Mouse (Mus musculus) midbrain, embryonic 16.5 days (tissue): ENCODE results near the gene Olfr1160. TPM values are rescaled to one million over a fixed set of nuclear protein-coding genes. Genes with fewer than 3 reads are reported as not detected.

Experiments used
- polyA plus RNA-seq: library from polyadenylated mRNA; unstranded; fragments of >200 nt; fragmentation: Nextera tagmentation; extraction: Ambion mirVana; gene quantifications from 2 replicates; pipeline ENCODE4 v1.2.1, GENCODE M21; 2015

Olfr1160 gene
- polyA plus RNA-seq, 1 experiment from 2014 or later, result not detected

Other genes with a start within 250 kb of the Olfr1160 start
- gene Olfr152, start 228.8 kb downstream of the Olfr1160 start, polyA plus RNA-seq, result not detected in 2 replicates
- gene Olfr1143, start 207.7 kb downstream of the Olfr1160 start, polyA plus RNA-seq, result not detected in 2 replicates
- not detected in 2 replicates for gene Olfr1145, start 198.4 kb downstream of the Olfr1160 start, polyA plus RNA-seq
- not detected in 2 replicates for gene Olfr1148, start 177.7 kb downstream of the Olfr1160 start, polyA plus RNA-seq
- not detected in 2 replicates for gene Olfr1150-ps1, start 164.3 kb downstream of the Olfr1160 start, polyA plus RNA-seq
- not detected in 2 replicates for gene Olfr1151, start 152.4 kb downstream of the Olfr1160 start, polyA plus RNA-seq
- gene Olfr1152, start 141.8 kb downstream of the Olfr1160 start, polyA plus RNA-seq, result not detected in 2 replicates
- not detected in 2 replicates for gene Olfr1153, start 113.3 kb downstream of the Olfr1160 start, polyA plus RNA-seq
- gene Olfr1154, start 103.1 kb downstream of the Olfr1160 start, polyA plus RNA-seq, result not detected in 2 replicates
- not detected in 2 replicates for gene Olfr1155, start 63.1 kb downstream of the Olfr1160 start, polyA plus RNA-seq
- not detected in 2 replicates for gene Olfr1156, start 55.2 kb downstream of the Olfr1160 start, polyA plus RNA-seq
- not detected in 2 replicates for gene Olfr1157, start 40.0 kb downstream of the Olfr1160 start, polyA plus RNA-seq
- gene Olfr74, start 33.6 kb downstream of the Olfr1160 start, polyA plus RNA-seq, result not detected in 2 replicates
- gene Olfr1158, start 18.2 kb downstream of the Olfr1160 start, polyA plus RNA-seq, result not detected in 2 replicates
- gene Olfr1161, start 14.5 kb upstream of the Olfr1160 start, polyA plus RNA-seq, result not detected in 2 replicates
- gene Olfr73, start 29.4 kb upstream of the Olfr1160 start, polyA plus RNA-seq, result not detected in 2 replicates
- not detected in 2 replicates for gene Olfr1162, start 42.9 kb upstream of the Olfr1160 start, polyA plus RNA-seq
- not detected in 2 replicates for gene Olfr1163, start 63.6 kb upstream of the Olfr1160 start, polyA plus RNA-seq
- not detected in 2 replicates for gene Olfr1164, start 85.7 kb upstream of the Olfr1160 start, polyA plus RNA-seq
- not detected in 2 replicates for gene Olfr1166, start 120.0 kb upstream of the Olfr1160 start, polyA plus RNA-seq
- not detected in 2 replicates for gene Olfr1167, start 146.9 kb upstream of the Olfr1160 start, polyA plus RNA-seq
- not detected in 2 replicates for gene Olfr1168, start 173.6 kb upstream of the Olfr1160 start, polyA plus RNA-seq
- gene Olfr1170, start 220.1 kb upstream of the Olfr1160 start, polyA plus RNA-seq, result not detected in 2 replicates